Mouse (Mus musculus) heart, adult 18-20 months (tissue): ENCODE measurements at regions not wholly inside any gene's neighbourhood (a gene's known extent, or its start where the extent isn't known, plus 50 kb on each side); places are given as distances from the start of the nearest gene placed in this dataset.
A peak's percentile ranks its signal among the peaks of the same experiment; 100 is the strongest.

Experiments used
- DNase-seq, 2 experiments: peaks; one replicate each; pipeline ENCODE4 v3.0.0; 2021 to 2022; ENCODE audit warnings: mixed read lengths in 1 of 2

DNA sequence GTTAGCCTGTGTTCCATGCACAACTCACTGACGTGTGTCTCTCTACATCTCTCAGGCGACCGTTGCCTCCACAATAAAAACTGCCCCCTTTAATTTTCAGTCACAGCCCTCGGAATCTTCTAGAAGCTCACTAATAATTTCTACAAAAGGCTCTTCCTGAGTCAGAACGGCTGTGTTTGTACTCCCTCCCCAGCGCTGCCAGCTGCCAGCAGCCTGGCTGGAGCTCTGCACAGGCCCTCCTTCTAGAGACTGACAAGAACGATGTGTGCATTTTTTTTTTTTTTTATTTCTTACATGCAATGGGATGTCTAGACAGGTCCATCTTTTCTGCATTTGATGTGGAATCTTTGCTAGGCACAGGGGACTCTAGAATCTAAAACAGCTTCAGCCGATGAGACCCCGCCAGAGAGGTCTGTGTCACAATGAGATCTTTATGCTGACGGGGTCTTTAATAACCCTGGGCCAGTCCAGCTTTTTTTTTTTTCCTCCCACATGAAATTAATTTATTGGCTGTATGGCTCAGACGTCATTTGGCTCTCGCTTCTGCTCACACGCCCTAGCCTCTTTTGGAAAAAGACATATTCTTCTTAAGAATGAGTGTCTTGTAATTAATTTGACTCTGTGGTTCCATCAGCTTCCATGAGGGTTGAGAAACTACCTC lies 185.8 kb upstream of the Zfp507 start:
- no peak for DNase-seq

DNA sequence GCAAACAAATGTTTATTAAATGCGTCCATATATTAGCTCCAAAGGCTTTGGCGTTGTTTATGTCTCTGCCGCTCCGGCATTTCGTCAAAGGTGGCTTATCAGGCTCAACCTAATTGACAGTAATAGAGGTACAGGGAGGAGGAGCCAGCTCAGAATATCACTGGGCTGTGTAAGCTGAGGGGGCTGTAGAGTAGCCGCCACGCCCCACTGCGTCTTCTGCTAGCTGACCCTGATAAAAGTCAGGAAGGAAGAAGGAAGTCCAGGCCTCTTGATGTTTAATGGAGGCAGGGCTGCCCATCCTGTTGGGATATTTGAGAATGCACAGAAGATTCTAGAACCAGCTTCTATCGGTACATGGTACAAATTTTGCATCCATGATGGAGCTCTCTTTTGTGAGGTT lies 175.2 kb upstream of the Zfp507 start:
- DNase-seq: no peak

DNA sequence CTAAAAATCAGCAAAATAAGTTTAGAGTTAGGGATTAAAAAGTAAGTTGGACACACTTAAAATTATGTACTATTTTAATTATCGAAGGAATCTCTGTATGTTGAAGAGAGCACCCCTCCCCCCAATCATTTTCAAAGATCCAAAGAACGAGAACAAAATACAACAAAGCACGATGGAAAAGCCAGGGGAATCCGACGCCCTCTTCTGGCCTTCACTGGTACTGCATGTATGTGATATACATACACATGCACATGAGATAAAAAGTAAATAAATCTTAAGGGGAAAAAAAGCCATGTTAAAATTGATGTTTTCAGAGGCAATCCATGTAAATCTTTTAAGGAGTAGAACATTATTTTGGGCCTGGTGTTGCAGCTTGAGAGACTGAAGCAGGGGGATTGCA lies 155.9 kb upstream of the Zfp507 start:
- DNase-seq: no peak

DNA sequence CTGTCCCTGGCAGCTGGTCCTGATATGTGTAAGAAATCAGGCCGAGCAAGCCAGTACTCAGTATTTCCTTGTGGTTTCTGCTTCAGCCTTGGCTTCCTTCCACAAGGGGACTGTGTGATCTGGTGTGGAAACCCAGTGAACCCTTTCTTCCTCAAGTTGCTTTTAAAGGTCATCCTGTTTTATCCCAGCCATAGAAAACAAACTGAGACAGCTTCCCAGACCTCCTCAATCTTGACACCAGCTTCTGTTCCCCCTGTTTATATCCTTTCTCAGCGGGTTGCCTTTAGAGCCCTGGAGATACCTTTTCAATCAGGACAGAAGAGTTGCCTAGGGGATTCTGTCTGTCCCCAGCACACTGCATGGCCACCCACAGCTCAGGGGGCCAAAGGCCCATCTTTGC lies 155.2 kb upstream of the Zfp507 start:
- DNase-seq: no peak

DNA sequence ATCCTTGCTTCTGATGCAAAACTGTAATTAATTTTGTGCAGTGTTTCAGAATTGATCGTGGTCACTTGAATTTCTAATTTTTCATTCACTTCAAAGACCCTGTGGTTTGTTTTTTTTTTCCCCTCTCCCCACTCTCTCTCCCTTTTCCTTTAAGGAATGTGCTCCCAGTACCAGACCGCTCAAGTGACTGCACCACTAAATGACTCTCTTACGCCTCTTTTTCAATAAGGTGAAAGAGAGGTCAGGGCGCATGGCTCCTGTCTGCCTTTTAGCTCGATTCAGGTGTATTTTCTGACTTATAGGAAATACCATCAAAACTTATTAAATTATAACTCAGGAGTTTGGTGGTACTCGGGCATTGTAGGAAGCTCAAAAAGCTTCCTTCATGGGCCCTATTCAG lies 146.0 kb upstream of the Zfp507 start:
- DNase-seq: no peak

DNA sequence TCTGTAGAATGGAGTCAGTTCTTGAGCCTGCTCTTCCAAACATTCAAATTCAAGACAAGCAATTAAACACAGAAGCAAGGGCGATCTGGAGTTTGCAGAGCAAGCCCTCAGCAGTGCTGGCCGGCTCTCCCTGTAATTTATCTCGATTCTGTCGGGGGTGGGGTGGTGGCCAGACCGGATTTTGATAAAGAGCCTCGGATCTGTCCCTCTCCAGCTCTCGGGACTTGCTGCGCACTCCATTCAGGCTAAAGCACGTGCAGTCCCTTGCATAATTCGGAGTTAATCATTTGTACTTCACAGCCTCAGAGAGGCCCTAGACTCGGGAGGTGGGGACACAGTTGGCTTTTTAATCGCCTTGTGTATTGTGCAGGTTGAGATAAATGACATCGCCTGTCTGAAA lies 145.6 kb upstream of the Zfp507 start:
- no peak for DNase-seq

DNA sequence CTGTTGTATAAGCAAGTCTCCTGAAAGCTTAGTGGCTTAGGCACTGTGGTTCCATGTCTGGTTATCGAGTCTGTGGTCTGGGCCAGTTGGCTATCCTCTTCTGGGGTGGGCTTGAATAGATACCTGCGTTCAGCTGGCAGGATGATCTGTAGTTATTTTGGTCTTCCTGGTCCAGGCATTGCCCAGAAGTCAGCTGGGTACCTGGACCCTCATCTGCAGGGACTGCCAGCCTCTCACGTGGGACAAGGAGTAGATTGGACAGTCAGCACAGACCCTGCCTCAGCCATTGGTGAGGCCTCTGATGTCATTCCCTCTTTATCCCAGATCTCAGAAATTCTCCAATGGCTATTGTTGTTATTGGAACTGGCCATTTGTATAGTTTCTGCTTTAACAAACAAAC lies 138.3 kb upstream of the Zfp507 start:
- DNase-seq: no peak

DNA sequence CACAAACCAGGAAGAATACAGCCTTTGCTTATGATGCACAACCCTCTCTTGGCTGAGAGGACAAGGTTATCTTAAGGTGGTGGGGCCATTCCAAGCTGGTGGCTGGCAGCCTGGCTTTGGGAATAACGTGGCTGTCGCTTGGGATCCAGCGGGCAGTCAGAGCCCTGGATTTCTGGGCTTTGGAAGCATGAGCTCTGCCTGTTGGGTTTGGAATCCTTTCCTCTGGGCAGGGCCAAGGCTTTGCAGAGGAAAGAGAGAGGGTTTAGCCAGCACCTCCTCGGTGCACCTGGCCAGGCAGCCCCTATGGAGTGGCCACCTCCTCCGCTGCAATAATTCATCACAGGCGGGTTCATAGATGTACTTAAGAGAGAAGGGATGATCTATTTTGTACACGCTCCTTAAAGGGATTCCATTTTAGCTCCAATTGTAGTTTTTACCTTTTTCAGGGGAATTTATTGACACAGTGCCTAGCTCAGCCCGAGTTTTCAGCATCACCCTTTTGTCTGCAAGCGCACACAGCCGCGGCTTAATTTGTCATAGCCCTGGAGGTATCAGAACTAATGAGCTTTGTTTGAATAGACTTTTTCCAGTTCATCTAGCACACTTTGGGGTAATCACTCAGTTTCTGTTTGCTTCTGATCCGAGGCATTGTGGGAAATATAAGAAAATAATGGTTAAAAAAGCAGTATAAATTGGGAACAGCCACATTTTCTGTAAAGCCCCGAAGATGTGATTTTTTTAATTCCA lies 135.5 kb upstream of the Zfp507 start:
- no peak for DNase-seq

DNA sequence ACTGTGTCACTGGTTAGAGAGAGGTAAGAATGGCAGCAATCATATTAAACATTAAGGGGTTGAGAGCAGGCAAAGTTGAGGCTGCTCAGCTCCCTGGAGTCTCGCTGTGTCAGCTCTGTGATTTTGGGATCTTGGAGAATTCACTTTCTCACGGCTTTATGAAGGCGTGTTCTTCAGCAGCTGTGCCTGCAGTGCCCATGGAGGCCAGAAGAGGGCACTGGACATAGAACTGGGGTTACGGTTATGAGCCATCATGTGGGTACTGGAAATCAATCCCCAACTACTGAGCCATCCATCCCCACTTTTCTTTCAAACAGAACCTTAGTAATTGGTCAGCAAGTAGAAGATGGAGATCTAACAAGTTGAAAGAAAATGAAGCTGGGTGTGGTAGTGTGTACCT lies 123.9 kb upstream of the Zfp507 start:
- DNase-seq: no peak

DNA sequence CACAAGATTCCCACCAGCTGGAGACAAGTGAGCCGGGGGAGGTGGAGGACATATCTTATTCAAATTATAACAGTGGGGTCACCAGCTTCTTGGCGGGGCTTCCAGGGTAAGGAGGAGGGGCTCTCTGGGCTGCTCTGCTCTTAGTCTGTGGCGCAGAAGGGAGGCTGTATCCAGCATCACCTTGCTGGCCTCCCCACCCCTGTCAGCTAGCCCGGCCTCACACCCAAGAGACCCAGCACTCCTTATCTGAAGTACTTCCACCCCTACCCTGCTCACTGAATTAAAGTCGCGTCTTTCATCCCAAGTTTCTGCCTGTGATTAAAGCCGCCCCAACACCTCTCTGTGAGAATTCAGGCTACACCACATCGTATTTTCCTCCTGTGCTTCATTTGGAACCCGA lies 119.8 kb upstream of the Zfp507 start:
- no peak for DNase-seq

DNA sequence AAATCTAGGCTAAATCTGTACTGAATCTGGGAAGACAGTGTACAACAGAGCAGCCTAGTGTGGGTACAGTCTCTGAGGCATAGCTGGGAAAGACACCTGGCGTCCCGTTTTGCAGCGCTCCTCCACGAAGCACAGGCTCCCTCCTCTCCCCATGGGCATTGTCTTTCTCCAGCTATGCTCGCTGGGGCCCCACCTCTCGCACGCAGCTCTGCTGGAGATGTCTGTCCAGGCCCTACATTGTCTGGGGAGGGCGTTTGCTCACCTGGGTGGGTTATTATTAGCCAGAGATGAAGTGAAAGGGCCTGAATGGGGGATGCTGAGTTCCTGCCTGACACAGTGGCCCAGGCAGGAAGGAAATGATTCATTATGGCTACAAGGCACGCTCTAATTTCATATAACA lies 118.1 kb upstream of the Zfp507 start:
- DNase-seq: no peak

DNA sequence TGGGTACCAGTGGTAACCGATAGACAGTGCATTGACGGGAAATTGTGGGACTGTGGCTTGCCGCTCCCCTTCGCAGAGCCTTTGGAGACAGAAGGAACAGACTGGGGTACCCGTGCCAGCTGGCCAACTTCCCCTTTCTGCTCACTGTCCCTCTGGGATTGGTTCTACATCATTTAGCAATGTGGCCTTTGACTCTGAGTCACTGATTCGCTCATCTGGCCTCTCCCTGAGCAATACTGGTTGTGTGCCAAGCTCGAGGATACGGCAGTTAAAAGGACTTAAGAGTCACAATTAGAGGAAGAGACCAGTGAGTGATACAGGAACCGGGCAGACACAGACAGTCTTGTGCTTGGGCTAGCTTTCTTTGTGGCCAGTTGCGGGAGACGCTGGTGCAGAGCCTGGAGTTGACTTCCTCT lies 117.4 kb upstream of the Zfp507 start:
- peak; percentile 35 to 64 for DNase-seq

DNA sequence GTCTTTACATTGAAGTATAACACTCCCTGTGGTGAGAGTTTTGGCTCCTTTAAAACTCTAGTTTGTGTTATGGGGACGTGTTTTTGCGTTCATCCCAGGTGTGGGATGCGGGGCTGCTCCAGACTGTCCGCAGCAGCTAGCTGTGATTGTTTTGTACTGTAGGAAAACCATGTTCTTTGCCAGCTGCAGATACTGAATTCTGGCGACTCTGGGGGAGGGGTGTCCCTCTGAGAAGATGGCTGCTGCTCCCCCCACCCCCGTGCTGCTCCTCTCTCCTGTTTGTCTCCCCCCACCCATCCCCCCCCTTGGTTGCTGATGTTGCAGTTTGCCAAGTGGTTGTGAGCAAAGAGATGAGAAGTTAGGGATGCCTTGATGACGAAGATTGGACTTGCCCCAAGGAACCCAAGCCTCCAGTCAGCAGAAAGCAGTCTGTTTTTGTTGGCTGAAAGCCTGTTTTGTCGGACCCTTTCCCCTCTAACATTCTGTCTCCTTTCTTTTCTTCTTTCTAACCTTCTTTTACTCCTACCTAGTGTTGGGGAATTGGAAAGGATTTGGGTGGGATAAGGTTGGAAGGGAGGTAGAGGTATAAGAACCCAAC lies 107.4 kb upstream of the Zfp507 start:
- DNase-seq: no peak

DNA sequence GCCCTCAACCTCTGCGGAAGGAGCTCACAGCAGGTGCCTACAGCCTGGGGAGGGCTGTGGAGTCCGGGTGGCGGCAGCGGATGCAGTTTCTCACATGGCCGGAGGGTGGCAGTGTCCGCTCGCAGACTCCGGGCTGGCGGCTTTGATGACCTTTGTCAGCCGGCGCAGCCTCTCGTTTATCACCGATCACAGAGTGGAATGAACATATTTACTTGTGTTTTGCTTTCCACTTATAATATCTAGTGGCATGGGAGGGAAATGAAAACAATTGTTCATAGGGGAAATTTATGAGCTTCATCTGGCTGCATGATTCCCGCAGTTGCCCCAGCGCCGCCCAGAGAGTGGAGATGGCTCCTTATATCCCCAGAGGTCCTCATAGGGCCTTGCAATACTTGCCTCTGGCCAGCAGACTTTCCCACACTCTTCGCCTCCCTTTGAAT lies 99.2 kb upstream of the Zfp507 start:
- peak; percentile 29 to 76 for DNase-seq

DNA sequence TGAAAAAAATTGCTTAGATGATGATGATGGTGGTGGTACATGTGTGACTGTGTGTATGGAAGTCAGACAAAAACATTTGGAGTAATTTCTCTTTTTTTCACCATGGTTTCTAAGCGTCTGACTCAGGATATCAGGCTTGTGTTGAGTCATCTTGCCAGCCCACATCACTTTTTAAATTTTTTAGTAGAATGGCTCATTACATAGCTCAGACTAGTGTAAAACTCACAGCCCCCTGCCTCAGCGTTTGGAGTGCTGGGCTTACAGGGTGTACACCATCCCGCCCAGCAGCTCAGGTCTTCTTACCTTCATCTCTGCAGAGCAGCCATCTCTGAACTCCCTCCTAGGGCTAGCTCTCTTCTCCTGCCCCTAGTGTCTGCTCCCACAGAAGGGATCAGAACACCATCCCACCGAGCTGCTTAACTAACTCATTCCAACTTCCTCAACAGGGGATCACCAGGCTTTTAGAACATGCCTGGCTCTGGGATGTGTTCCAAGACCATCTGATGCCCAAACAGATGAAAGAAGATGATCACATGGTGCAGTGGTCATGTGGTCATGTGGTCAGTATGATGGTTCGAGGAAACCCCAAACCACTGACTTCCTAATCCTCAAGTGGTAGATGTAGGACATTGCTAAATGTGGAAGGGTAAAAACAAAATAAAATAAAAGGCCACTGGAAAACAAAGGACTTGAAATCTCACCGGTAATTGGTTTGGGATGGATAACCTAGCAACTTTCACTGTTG lies 96.1 kb upstream of the Zfp507 start:
- DNase-seq: no peak

DNA sequence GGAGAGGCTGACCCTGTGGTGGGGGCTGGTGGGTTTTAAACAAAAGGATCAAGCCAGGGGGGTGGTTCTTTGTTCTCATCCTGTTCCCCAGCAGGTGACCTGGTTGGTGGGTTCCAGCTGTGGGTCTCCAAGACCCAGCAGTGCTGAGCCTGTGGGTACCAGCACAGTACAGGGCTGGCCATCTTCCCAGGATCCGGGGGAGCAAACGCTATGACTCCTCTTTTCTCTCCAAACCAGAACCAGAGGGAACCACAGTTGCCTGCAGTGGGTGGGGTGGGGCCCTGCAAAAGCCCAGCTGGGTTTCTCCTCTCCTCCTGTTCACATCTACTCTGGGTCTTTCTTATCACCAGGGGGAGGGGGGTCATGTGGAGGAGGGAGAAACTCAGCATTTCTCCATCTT lies 90.5 kb upstream of the Zfp507 start:
- no peak for DNase-seq

DNA sequence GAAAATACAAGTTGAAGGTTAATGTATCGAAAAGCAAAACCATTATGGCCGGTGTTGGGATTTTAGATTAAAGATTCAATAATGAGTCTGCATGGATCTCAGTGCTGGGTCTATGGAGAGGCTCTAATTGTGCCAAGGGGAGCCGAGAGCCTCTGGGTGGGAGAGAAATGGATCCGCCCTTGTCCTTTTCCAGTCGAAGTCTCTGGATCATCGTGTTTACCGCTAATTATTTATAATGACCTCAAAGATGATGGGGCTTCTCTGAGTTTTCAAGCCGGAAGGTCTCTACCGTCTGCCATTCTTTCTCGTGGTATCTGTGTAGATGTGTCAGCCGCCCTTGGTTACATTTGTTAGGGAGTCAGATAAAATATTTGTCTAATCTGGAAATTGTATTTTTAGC lies 83.2 kb upstream of the Zfp507 start:
- DNase-seq: no peak

DNA sequence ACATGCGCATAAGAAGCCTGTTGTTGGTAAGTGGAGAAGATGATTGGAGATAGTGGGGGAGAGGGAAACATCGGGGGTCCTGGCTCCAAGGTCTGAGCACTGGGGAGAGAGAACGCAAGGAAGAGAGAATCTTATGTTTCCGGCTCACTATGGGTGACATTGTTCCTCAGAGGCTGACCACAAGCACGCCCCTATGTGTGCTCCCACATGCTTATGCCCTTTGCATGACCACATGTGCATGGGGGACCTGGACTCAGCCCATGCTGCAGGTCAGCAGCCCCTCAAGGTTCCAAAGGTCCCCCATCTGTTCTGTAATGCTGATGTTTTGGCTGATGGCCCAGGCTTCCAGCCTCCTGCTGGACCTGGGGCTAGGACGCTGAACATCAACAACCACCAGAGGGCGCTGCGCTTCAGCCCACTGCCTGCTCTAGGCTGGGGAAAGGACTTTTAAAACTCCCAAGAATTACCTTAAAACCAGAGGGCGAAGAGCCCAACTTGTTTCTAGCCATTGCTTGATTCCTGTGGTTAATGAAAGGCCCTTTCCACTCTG lies 77.0 kb upstream of the Zfp507 start:
- DNase-seq: peak; percentile 43 to 73

DNA sequence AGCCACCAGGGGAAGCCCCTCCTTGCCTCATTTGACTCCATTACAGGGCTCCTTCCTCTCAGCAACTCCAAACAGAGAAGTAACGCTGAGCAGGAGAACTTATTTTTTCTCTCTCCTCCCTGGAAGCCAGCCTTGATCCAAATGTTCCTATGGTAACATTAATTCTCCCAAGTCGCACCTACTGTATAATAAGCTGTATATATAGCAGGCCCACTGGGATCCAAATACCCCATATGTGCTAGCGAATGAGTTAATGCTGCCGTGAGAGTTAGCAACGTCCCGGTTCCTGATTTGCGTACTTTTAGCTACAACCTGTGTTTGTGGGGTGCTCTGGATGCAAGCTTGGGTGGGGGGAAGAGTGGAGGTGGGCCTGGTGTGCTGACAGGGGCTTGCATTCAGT lies 75.4 kb upstream of the Zfp507 start:
- DNase-seq: no peak

DNA sequence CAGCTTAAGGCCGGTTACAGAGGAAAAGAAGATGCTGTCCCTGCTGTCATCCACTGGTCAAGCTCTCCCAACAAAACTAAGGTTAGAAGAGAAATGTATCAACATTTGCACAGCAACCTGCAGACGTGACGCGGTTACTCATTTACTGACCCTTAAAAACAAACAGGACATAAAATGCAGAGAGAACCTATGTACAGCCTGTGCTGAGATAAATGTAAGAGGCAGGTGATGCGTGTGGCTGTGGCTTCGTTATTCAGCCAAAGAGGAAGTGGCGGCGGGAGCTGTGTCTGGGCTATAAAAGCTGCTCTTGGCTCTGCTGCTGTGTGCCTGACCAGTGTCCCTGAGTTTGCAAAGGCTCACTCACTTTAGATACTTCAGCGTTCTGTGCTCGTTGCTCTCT lies 58.2 kb upstream of the Zfp507 start:
- no peak for DNase-seq

DNA sequence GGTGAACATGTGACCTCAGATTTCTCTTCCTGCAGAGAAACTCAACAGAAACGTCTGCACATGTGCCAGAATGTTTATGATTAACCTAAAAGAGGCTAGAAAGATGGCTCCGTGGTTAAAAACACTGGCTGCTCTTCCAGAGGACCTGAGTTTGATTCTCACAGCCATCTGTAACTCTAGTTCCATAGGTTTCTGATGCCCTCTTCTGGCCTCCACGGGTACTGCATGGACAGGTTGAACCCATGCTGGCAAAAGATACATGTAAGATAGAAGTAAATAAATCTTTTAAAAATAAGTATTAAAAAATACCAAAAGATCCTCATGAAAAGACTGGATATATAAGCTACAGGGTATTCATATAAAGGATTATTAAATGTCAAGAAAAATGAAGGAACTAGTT lies 56.8 kb upstream of the Zfp507 start:
- DNase-seq: peak in 1 of 2 experiments; percentile 45

DNA sequence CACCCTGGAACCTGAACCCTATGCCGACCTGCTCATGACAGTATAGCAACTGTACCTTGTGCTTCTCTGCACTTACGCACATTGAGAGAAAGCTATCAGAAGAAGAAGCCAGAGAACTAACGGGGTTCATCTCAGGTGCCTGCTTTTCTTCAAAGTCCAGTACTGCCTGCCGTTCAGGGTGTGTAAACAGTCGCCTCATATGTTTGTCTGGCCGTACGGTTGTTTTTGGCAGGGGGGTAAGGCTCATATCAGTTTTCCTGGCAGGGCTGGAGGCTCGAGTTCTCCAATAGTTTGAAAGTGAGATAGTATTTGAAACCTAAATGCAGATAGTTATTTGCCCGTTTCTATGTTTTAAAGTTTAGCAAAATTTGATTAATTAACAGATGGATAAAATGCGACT lies 54.9 kb upstream of the Zfp507 start:
- DNase-seq: peak; percentile 7 to 14
